Mouse (Mus musculus): ENCODE results near the gene Alpl. TPM values are rescaled to one million over a fixed set of nuclear protein-coding genes. Genes with fewer than 3 reads are reported as not detected.

The Alpl gene
- polyA plus RNA-seq, 1 experiment from 2014 or later, result 4.7 TPM

- no peaks in the 10 kb centered on the region for H3K27me3 ChIP-seq (replicated peaks; ENCODE audit: control insufficient read depth, insufficient read depth, low read length)
- peak overlapping the region; percentile 40 for H3K27ac ChIP-seq (ENCODE audit: low read length)
- H3K9ac ChIP-seq (ENCODE audit: low read depth, low read length), result no peak overlapping the region
- peaks cover 41% of the 10 kb centered on the region for H3K4me1 ChIP-seq (ENCODE audit: control insufficient read depth, insufficient read depth, low read length)
- no peak overlapping the region for H3K4me2 ChIP-seq (ENCODE audit: low read depth, low read length)
- no peak overlapping the region for H3K4me3 ChIP-seq (ENCODE audit: low read length)
- 22% methylated on average over 4 of the region's 4 CpGs for WGBS
- no peaks in the 10 kb centered on the region for H3K36me3 ChIP-seq (ENCODE audit: control insufficient read depth, insufficient read depth, low read length)
- peak; percentile 34 for ATAC-seq
- no peaks in the 10 kb centered on the region for H3K9me3 ChIP-seq (ENCODE audit: control insufficient read depth, low read length)
These were observed 100.3 kb downstream of the Alpl start for GRCm38 (mm10) chr4:137695900-137696299.

GRCm38 (mm10) chr4:137695300-137695699 lies 100.9 kb downstream of the Alpl start:
- ATAC-seq, result no peak
- no peak overlapping the region for H3K9ac ChIP-seq (ENCODE audit: low read depth, low read length)

GRCm38 (mm10) chr4:137692107-137692902 lies 103.9 kb downstream of the Alpl start:
- no peak overlapping the region for H3K4me3 ChIP-seq (ENCODE audit: low read length)
- 62% methylated on average over 10 of the region's 10 CpGs for WGBS
- H3K36me3 ChIP-seq (ENCODE audit: control insufficient read depth, insufficient read depth, low read length), result no peaks in the 10 kb centered on the region
- H3K4me1 ChIP-seq (ENCODE audit: control insufficient read depth, insufficient read depth, low read length), result peaks cover 14% of the 10 kb centered on the region; the same call in 1 of the 2 replicates
- peak; percentile 43 for ATAC-seq
- H3K27me3 ChIP-seq (replicated peaks; ENCODE audit: control insufficient read depth, insufficient read depth, low read length), result no peaks in the 10 kb centered on the region
- no peak overlapping the region for H3K9ac ChIP-seq (ENCODE audit: low read depth, low read length)
- no peak overlapping the region for H3K4me2 ChIP-seq (ENCODE audit: low read depth, low read length)
- H3K27ac ChIP-seq (ENCODE audit: low read length), result peak overlapping the region; percentile 28; the same call in 1 of the 2 replicates
- no peaks in the 10 kb centered on the region for H3K9me3 ChIP-seq (ENCODE audit: control insufficient read depth, low read length)

More at GRCm38 (mm10) chr4:137695300-137695699, 100.9 kb downstream of the Alpl start:
- H3K4me3 ChIP-seq (ENCODE audit: low read length), result no peak overlapping the region
- peak overlapping the region; percentile 40 for H3K27ac ChIP-seq (ENCODE audit: low read length)
- 68% methylated on average over 8 of the region's 8 CpGs for WGBS
- no peak overlapping the region for H3K4me2 ChIP-seq (ENCODE audit: low read depth, low read length)
- H3K9me3 ChIP-seq (ENCODE audit: control insufficient read depth, low read length), result no peaks in the 10 kb centered on the region
- no peaks in the 10 kb centered on the region for H3K36me3 ChIP-seq (ENCODE audit: control insufficient read depth, insufficient read depth, low read length)
- peaks cover 39% of the 10 kb centered on the region for H3K4me1 ChIP-seq (ENCODE audit: control insufficient read depth, insufficient read depth, low read length)
- H3K27me3 ChIP-seq (replicated peaks; ENCODE audit: control insufficient read depth, insufficient read depth, low read length), result no peaks in the 10 kb centered on the region

Other genes with a start within 250 kb of the Alpl start
- not detected in 2 replicates for gene Ldlrad2, start 221.8 kb downstream of the Alpl start, polyA plus RNA-seq (2015; fragmentation: Nextera tagmentation; extraction: Ambion mirVana)
- 48.3 and 48.4 TPM in 2 replicates for gene Usp48, start 202.6 kb downstream of the Alpl start, polyA plus RNA-seq (2015; fragmentation: Nextera tagmentation; extraction: Ambion mirVana)
- gene Rap1gap, start 131.7 kb downstream of the Alpl start, polyA plus RNA-seq (2015; fragmentation: Nextera tagmentation; extraction: Ambion mirVana), result 26.9 and 30.9 TPM in 2 replicates
- gene Ece1, start 65.9 kb upstream of the Alpl start, polyA plus RNA-seq (2015; fragmentation: Nextera tagmentation; extraction: Ambion mirVana), result 56.0 and 63.0 TPM in 2 replicates
- 16.4 and 18.0 TPM in 2 replicates for gene Eif4g3, start 196.6 kb upstream of the Alpl start, polyA plus RNA-seq (2015; fragmentation: Nextera tagmentation; extraction: Ambion mirVana)

Data from intestine, embryonic 16.5 days (tissue).